Mouse (Mus musculus): Measurements from ENCODE around the gene Jph3. TPM values are rescaled to one million over a fixed set of nuclear protein-coding genes. Genes with fewer than 3 reads are reported as not detected.

Gene Jph3
- total and polyA plus RNA-seq, 2 experiments, result not detected

- no peak within 1 kb of the TSS for H3K27ac ChIP-seq (replicated peaks; ENCODE audit: insufficient read depth, low read depth, low read length)
- peak within 1 kb of the TSS; percentile 62 for H3K9ac ChIP-seq (ENCODE audit: low read depth, low read length)
- H3K36me3 ChIP-seq (ENCODE audit: control insufficient read depth, insufficient read depth, low read length), result no peaks in the 10 kb centered on the region
- H3K79me2 ChIP-seq (ENCODE audit: control insufficient read depth, insufficient read depth, low read length), result peaks cover 19% of the 10 kb centered on the region; the same call in 1 of the 2 replicates
- H3K27me3 ChIP-seq (ENCODE audit: control insufficient read depth, insufficient read depth, low read length), result no peaks in the 10 kb centered on the region
- under 1% methylated on average over 67 of the region's 68 CpGs for WGBS
- H3K4me1 ChIP-seq (ENCODE audit: control insufficient read depth, insufficient read depth, low read length), result peaks cover 5% of the 10 kb centered on the region
- H3K4me3 ChIP-seq (ENCODE audit: insufficient read depth, low read depth, low read length), result peak within 1 kb of the TSS; percentile 74
- no peak for TF ChIP-seq CTCF (IDR thresholded peaks at IDR 0.05; ENCODE audit: low read depth, low read length)
- TF ChIP-seq POLR2A (IDR thresholded peaks at IDR 0.05; ENCODE audit: extremely low read depth, insufficient read depth, low read length), result no peak
- DNase-seq (ENCODE audit: extremely low read depth, low read depth, low spot score), result peak; percentile 73
Measured at GRCm38 (mm10) chr8:121829048-121829776, 99.8 kb downstream of the Jph3 start, which contains the start of gene Klhdc4. Gene Klhdc4, minus strand, starts transcription at chr8:121829569.

GRCm38 (mm10) chr8:121829777-121830362, 100.4 kb downstream of the Jph3 start:
- H3K4me1 ChIP-seq (ENCODE audit: control insufficient read depth, insufficient read depth, low read length), result peaks cover 5% of the 10 kb centered on the region
- DNase-seq (ENCODE audit: extremely low read depth, low read depth, low spot score), result no peak
- whole genome bisulfite sequencing, result 16% methylated on average over 18 of the region's 18 CpGs
- H3K36me3 ChIP-seq (ENCODE audit: control insufficient read depth, insufficient read depth, low read length), result no peaks in the 10 kb centered on the region
- H3K79me2 ChIP-seq (ENCODE audit: control insufficient read depth, insufficient read depth, low read length), result peaks cover 18% of the 10 kb centered on the region; the same call in 1 of the 2 replicates
- no peaks in the 10 kb centered on the region for H3K27me3 ChIP-seq (ENCODE audit: control insufficient read depth, insufficient read depth, low read length)
- TF ChIP-seq CTCF (IDR thresholded peaks at IDR 0.05; ENCODE audit: low read depth, low read length), result no peak
- no peak for TF ChIP-seq POLR2A (IDR thresholded peaks at IDR 0.05; ENCODE audit: extremely low read depth, insufficient read depth, low read length)
- peak overlapping the region; percentile 57 for H3K9ac ChIP-seq (ENCODE audit: low read depth, low read length)
- H3K27ac ChIP-seq (replicated peaks; ENCODE audit: insufficient read depth, low read depth, low read length), result no peak overlapping the region
- peak overlapping the region; percentile 74 for H3K4me3 ChIP-seq (ENCODE audit: insufficient read depth, low read depth, low read length)

- Histone ChIP-seq H3K4me3 (ENCODE audit: insufficient read depth, low read depth, low read length) (no peak overlapping the region), H3K27ac (replicated peaks; ENCODE audit: insufficient read depth, low read depth, low read length) (no peak overlapping the region), H3K27me3 (ENCODE audit: control insufficient read depth, insufficient read depth, low read length) (no peaks in the 10 kb centered on the region), H3K9ac (ENCODE audit: low read depth, low read length) (no peak overlapping the region), H3K4me1 (ENCODE audit: control insufficient read depth, insufficient read depth, low read length) (peaks cover 5% of the 10 kb centered on the region), H3K79me2 (ENCODE audit: control insufficient read depth, insufficient read depth, low read length) (peaks cover 17% of the 10 kb centered on the region; the same call in 1 of the 2 replicates), H3K36me3 (ENCODE audit: control insufficient read depth, insufficient read depth, low read length) (no peaks in the 10 kb centered on the region)
- WGBS, result 77% methylated on average over 2 of the region's 2 CpGs
- no peak for TF ChIP-seq CTCF (IDR thresholded peaks at IDR 0.05; ENCODE audit: low read depth, low read length)
- DNase-seq (ENCODE audit: extremely low read depth, low read depth, low spot score), result no peak
Measured at GRCm38 (mm10) chr8:121832061-121832460, 102.6 kb downstream of the Jph3 start.

DNA sequence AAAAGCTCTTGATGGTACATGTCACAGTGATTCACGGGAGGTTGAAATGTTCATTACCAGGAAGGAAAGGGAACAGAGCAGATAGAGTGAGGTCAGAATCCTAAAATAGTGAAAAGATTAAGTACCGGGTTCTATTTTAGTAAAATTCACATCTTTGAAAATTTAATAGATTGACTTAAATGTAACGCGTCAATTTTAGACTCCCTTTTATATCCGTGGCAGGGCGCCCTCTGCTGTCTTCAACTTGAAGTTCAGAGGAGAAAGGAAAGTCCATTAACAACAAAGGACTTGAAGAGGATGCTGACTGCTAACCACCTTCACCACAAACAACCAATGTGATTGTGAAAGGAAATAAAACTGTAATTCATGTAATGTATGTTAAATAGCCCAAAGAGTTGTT, 103.1 kb downstream of the Jph3 start:
- Histone ChIP-seq H3K79me2 (ENCODE audit: control insufficient read depth, insufficient read depth, low read length) (peaks cover 16% of the 10 kb centered on the region; the same call in 1 of the 2 replicates), H3K27me3 (ENCODE audit: control insufficient read depth, insufficient read depth, low read length) (no peaks in the 10 kb centered on the region), H3K36me3 (ENCODE audit: control insufficient read depth, insufficient read depth, low read length) (no peaks in the 10 kb centered on the region), H3K4me3 (ENCODE audit: insufficient read depth, low read depth, low read length) (no peak overlapping the region), H3K9ac (ENCODE audit: low read depth, low read length) (no peak overlapping the region), H3K27ac (replicated peaks; ENCODE audit: insufficient read depth, low read depth, low read length) (no peak overlapping the region), H3K4me1 (ENCODE audit: control insufficient read depth, insufficient read depth, low read length) (peaks cover 5% of the 10 kb centered on the region)
- TF ChIP-seq CTCF (IDR thresholded peaks at IDR 0.05; ENCODE audit: low read depth, low read length) (0 out of 2 replicates have a peak, but pooled peaks have one; percentile 17), POLR2A (IDR thresholded peaks at IDR 0.05; ENCODE audit: extremely low read depth, insufficient read depth, low read length) (no peak)
- WGBS, result 11% methylated on average over 6 of the region's 6 CpGs
- peak; percentile 57 for DNase-seq (ENCODE audit: extremely low read depth, low read depth, low spot score)

- H3K79me2 ChIP-seq (ENCODE audit: control insufficient read depth, insufficient read depth, low read length), result no peaks in the 10 kb centered on the region
- no peaks in the 10 kb centered on the region for H3K27me3 ChIP-seq (ENCODE audit: control insufficient read depth, insufficient read depth, low read length)
- no peak overlapping the region for H3K9ac ChIP-seq (ENCODE audit: low read depth, low read length)
- H3K4me1 ChIP-seq (ENCODE audit: control insufficient read depth, insufficient read depth, low read length), result no peaks in the 10 kb centered on the region
- no peak overlapping the region for H3K4me3 ChIP-seq (ENCODE audit: insufficient read depth, low read depth, low read length)
- DNase-seq (ENCODE audit: extremely low read depth, low read depth, low spot score), result no peak
- no peaks in the 10 kb centered on the region for H3K36me3 ChIP-seq (ENCODE audit: control insufficient read depth, insufficient read depth, low read length)
- no peak overlapping the region for H3K27ac ChIP-seq (replicated peaks; ENCODE audit: insufficient read depth, low read depth, low read length)
- TF ChIP-seq POLR2A (IDR thresholded peaks at IDR 0.05; ENCODE audit: extremely low read depth, insufficient read depth, low read length), result no peak
- peak; percentile 57 for TF ChIP-seq CTCF (IDR thresholded peaks at IDR 0.05; ENCODE audit: low read depth, low read length)
- WGBS, result 48% methylated on average over 8 of the region's 8 CpGs
Measured at GRCm38 (mm10) chr8:121841242-121841641, 111.8 kb downstream of the Jph3 start.

Data from liver, adult 2 months (tissue).